Mouse (Mus musculus) midbrain, embryonic 10.5 days (tissue): ENCODE results near the gene Rcn3. TPM values are rescaled to one million over a fixed set of nuclear protein-coding genes. Genes with fewer than 3 reads are reported as not detected.
A peak's percentile ranks its signal among the peaks of the same experiment; 100 is the strongest.

Experiments
- DNase-seq: peaks from one replicate; pipeline ENCODE4 v3.0.0-alpha.2; 2017; ENCODE audit warnings: low spot score
- H3K27ac ChIP-seq: fragments of 300-500 bp; sonication (generic); replicated peaks from 2 replicates; pipeline ENCODE4 v1.5.1; 2016; ENCODE audit warnings: mild to moderate bottlenecking
- H3K27me3 ChIP-seq: fragments of 300-500 bp; sonication (generic); 2 replicates; pipeline ENCODE4 v1.6.1; 2016; ENCODE audit warnings: low read depth, mild to moderate bottlenecking; ENCODE audit not compliant: poor library complexity, severe bottlenecking
- H3K36me3 ChIP-seq: fragments of 300-500 bp; sonication (generic); 2 replicates; pipeline ENCODE4 v1.6.1; 2016; ENCODE audit warnings: mild to moderate bottlenecking, moderate library complexity
- H3K4me1 ChIP-seq: fragments of 300-500 bp; sonication (generic); 2 replicates; pipeline ENCODE4 v1.6.1; 2016
- H3K4me3 ChIP-seq: fragments of 300-500 bp; sonication (generic); 2 replicates; pipeline ENCODE4 v1.5.1; 2016; ENCODE audit warnings: mild to moderate bottlenecking, moderate library complexity
- H3K9me3 ChIP-seq: fragments of 300-500 bp; sonication (generic); replicated peaks from 2 replicates; pipeline ENCODE4 v1.6.1; 2016; ENCODE audit warnings: mild to moderate bottlenecking
- WGBS: fragments of 180-500 bp; shearing (Covaris S2); methylation state at CpG from one replicate; pipeline ENCODE4 v1.1.7; 2016; 5-methylcytosine and 5-hydroxymethylcytosine counted together
- polyA plus RNA-seq: library from polyadenylated mRNA; unstranded; fragments of >200 nt; fragmentation: Nextera tagmentation; extraction: Ambion mirVana; gene quantifications from 2 replicates; pipeline ENCODE4 v1.2.1, GENCODE M21; 2016

Rcn3 gene
- polyA plus RNA-seq, 1 experiment from 2014 or later = 122 TPM

GRCm38 (mm10) chr7:45091001-45091990, 725 bp downstream of the Rcn3 start:
- H3K36me3 ChIP-seq = peaks cover 25% of the 10 kb centered on the region
- H3K27me3 ChIP-seq = 0 out of 2 replicates have a peak, but pooled peaks cover 5% of the 10 kb centered on the region
- peaks cover 31% of the 10 kb centered on the region for H3K4me1 ChIP-seq
- peak overlapping the region; percentile 64 for H3K4me3 ChIP-seq
- H3K27ac ChIP-seq = peak overlapping the region; percentile 83
- no peaks in the 10 kb centered on the region for H3K9me3 ChIP-seq
- DNase-seq = no peak
- 17% methylated on average over 35 of the region's 35 CpGs for WGBS

GRCm38 (mm10) chr7:45090251-45090977, 1.6 kb downstream of the Rcn3 start:
- WGBS = 82% methylated on average over 13 of the region's 13 CpGs
- peak overlapping the region; percentile 64; the same call in 1 of the 2 replicates for H3K4me3 ChIP-seq

GRCm38 (mm10) chr7:45088597-45088996, 3.4 kb downstream of the Rcn3 start:
- Histone ChIP-seq H3K4me1 (peaks cover 28% of the 10 kb centered on the region), H3K4me3 (no peak overlapping the region), H3K36me3 (peaks cover 45% of the 10 kb centered on the region), H3K27me3 (0 out of 2 replicates have a peak, but pooled peaks cover 5% of the 10 kb centered on the region), H3K27ac (no peak overlapping the region), H3K9me3 (no peaks in the 10 kb centered on the region)
- 94% methylated on average over 17 of the region's 17 CpGs for WGBS
- DNase-seq = no peak

More at GRCm38 (mm10) chr7:45090251-45090977, 1.6 kb downstream of the Rcn3 start:
- Histone ChIP-seq H3K27ac (no peak overlapping the region), H3K36me3 (peaks cover 33% of the 10 kb centered on the region), H3K27me3 (0 out of 2 replicates have a peak, but pooled peaks cover 5% of the 10 kb centered on the region), H3K9me3 (no peaks in the 10 kb centered on the region), H3K4me1 (peaks cover 31% of the 10 kb centered on the region)
- no peak for DNase-seq

GRCm38 (mm10) chr7:45086084-45086483, 5.9 kb downstream of the Rcn3 start:
- WGBS = 76% methylated on average over 4 of the region's 4 CpGs

GRCm38 (mm10) chr7:45083300-45083890, 8.6 kb downstream of the Rcn3 start:
- 0 out of 2 replicates have a peak, but pooled peaks cover 2% of the 10 kb centered on the region for H3K4me1 ChIP-seq
- H3K27me3 ChIP-seq = no peaks in the 10 kb centered on the region
- DNase-seq = no peak
- H3K36me3 ChIP-seq = peaks cover 56% of the 10 kb centered on the region
- 81% methylated on average over 22 of the region's 22 CpGs for WGBS
- H3K27ac ChIP-seq = peak overlapping the region; percentile 33; the same call in 1 of the 2 replicates
- H3K9me3 ChIP-seq = no peaks in the 10 kb centered on the region
- peak overlapping the region; percentile 24; the same call in 1 of the 2 replicates for H3K4me3 ChIP-seq

More at GRCm38 (mm10) chr7:45086084-45086483, 5.9 kb downstream of the Rcn3 start:
- peaks cover 8% of the 10 kb centered on the region for H3K4me1 ChIP-seq
- no peak overlapping the region for H3K27ac ChIP-seq
- no peak for DNase-seq
- peaks cover 60% of the 10 kb centered on the region for H3K36me3 ChIP-seq
- H3K9me3 ChIP-seq = no peaks in the 10 kb centered on the region
- H3K4me3 ChIP-seq = no peak overlapping the region
- 0 out of 2 replicates have a peak, but pooled peaks cover 2% of the 10 kb centered on the region for H3K27me3 ChIP-seq

GRCm38 (mm10) chr7:45082401-45083299, 9.4 kb downstream of the Rcn3 start:
- Histone ChIP-seq H3K4me3 (0 out of 2 replicates have a peak overlapping the region, but pooled peaks have one; percentile 24), H3K27ac (peak overlapping the region; percentile 33; the same call in 1 of the 2 replicates), H3K36me3 (peaks cover 52% of the 10 kb centered on the region), H3K27me3 (no peaks in the 10 kb centered on the region), H3K9me3 (no peaks in the 10 kb centered on the region), H3K4me1 (0 out of 2 replicates have a peak, but pooled peaks cover 2% of the 10 kb centered on the region)
- no peak for DNase-seq
- 79% methylated on average over 25 of the region's 25 CpGs for WGBS

GRCm38 (mm10) chr7:45081016-45081415, 11.0 kb downstream of the Rcn3 start:
- H3K4me1 ChIP-seq = 0 out of 2 replicates have a peak, but pooled peaks cover 2% of the 10 kb centered on the region
- 44% methylated on average over 5 of the region's 5 CpGs for WGBS
- H3K9me3 ChIP-seq = no peaks in the 10 kb centered on the region
- H3K36me3 ChIP-seq = peaks cover 52% of the 10 kb centered on the region
- no peak overlapping the region for H3K4me3 ChIP-seq
- H3K27me3 ChIP-seq = no peaks in the 10 kb centered on the region
- H3K27ac ChIP-seq = no peak overlapping the region
- no peak for DNase-seq

GRCm38 (mm10) chr7:45079856-45080255, 12.2 kb downstream of the Rcn3 start:
- H3K27me3 ChIP-seq = no peaks in the 10 kb centered on the region
- 2% methylated on average over 10 of the region's 10 CpGs for WGBS
- no peaks in the 10 kb centered on the region for H3K9me3 ChIP-seq
- H3K27ac ChIP-seq = no peak overlapping the region
- peak overlapping the region; percentile 23; the same call in 1 of the 2 replicates for H3K4me3 ChIP-seq
- DNase-seq = peak; percentile 88
- 0 out of 2 replicates have a peak, but pooled peaks cover 2% of the 10 kb centered on the region for H3K4me1 ChIP-seq
- H3K36me3 ChIP-seq = peaks cover 53% of the 10 kb centered on the region

- Histone ChIP-seq H3K36me3 (peaks cover 58% of the 10 kb centered on the region), H3K27me3 (no peaks in the 10 kb centered on the region), H3K4me3 (no peak overlapping the region), H3K27ac (no peak overlapping the region), H3K9me3 (no peaks in the 10 kb centered on the region), H3K4me1 (0 out of 2 replicates have a peak, but pooled peaks cover 2% of the 10 kb centered on the region)
- 43% methylated on average over 9 of the region's 9 CpGs for WGBS
- DNase-seq = peak; percentile 78
Observed at GRCm38 (mm10) chr7:45078513-45078912, 13.5 kb downstream of the Rcn3 start.

GRCm38 (mm10) chr7:45077829-45078228, 14.2 kb downstream of the Rcn3 start:
- H3K4me3 ChIP-seq = no peak overlapping the region
- H3K4me1 ChIP-seq = no peaks in the 10 kb centered on the region
- DNase-seq = no peak
- no peak overlapping the region for H3K27ac ChIP-seq
- no peaks in the 10 kb centered on the region for H3K9me3 ChIP-seq
- H3K27me3 ChIP-seq = no peaks in the 10 kb centered on the region
- WGBS = 91% methylated on average over 2 of the region's 2 CpGs
- H3K36me3 ChIP-seq = peaks cover 53% of the 10 kb centered on the region

- Histone ChIP-seq H3K9me3 (no peaks in the 10 kb centered on the region), H3K36me3 (peaks cover 48% of the 10 kb centered on the region), H3K27me3 (no peaks in the 10 kb centered on the region), H3K4me3 (no peak overlapping the region), H3K27ac (no peak overlapping the region), H3K4me1 (no peaks in the 10 kb centered on the region)
- no peak for DNase-seq
- 92% methylated on average over 14 of the region's 14 CpGs for WGBS
Observed at GRCm38 (mm10) chr7:45077322-45077721, 14.7 kb downstream of the Rcn3 start.
